Mouse (Mus musculus) neural tube, embryonic 11.5 days (tissue): ENCODE measurements at regions not wholly inside any gene's neighbourhood (a gene's known extent, or its start where the extent isn't known, plus 50 kb on each side); places are given as distances from the start of the nearest gene placed in this dataset.

ENCODE experiments used
- ATAC-seq: fragments of 200-750 bp; cut with Nextera tagmentation; 2 replicates; pipeline ENCODE4 v1.8.0; 2017; ENCODE audit warnings: moderate number of reproducible peaks, mild to moderate bottlenecking, moderate TSS enrichment, moderate library complexity; ENCODE audit not compliant: insufficient read depth, low FRiP score, low TSS enrichment
- DNase-seq: peaks from one replicate; pipeline ENCODE4 v3.0.0-alpha.2; 2015; ENCODE audit warnings: low spot score
- H3K27ac ChIP-seq: fragments of 300-500 bp; sonication (generic); 2 replicates; pipeline ENCODE4 v1.5.1; 2014; ENCODE audit warnings: low read depth, mild to moderate bottlenecking, low read length
- H3K27me3 ChIP-seq: fragments of 300-500 bp; sonication (generic); 2 replicates; pipeline ENCODE4 v1.6.1; 2014; ENCODE audit warnings: mild to moderate bottlenecking, low read length, mixed read lengths; ENCODE audit not compliant: control insufficient read depth, insufficient read depth
- H3K36me3 ChIP-seq: fragments of 300-500 bp; sonication (generic); 2 replicates; pipeline ENCODE4 v1.6.1; 2014; ENCODE audit warnings: mild to moderate bottlenecking, low read length, moderate library complexity, mixed read lengths; ENCODE audit not compliant: control insufficient read depth, insufficient read depth
- H3K4me1 ChIP-seq: fragments of 300-500 bp; sonication (generic); 2 replicates; pipeline ENCODE4 v1.6.1; 2014; ENCODE audit warnings: low read length, mixed read lengths; ENCODE audit not compliant: control insufficient read depth, insufficient read depth
- H3K4me2 ChIP-seq: fragments of 300-500 bp; sonication (generic); 2 replicates; pipeline ENCODE4 v1.6.1; 2014; ENCODE audit warnings: low read depth, mild to moderate bottlenecking, moderate library complexity
- H3K4me3 ChIP-seq: fragments of 300-500 bp; sonication (generic); 2 replicates; pipeline ENCODE4 v1.5.1; 2014; ENCODE audit warnings: low read depth, low read length
- H3K9ac ChIP-seq: fragments of 300-500 bp; sonication (generic); 2 replicates; pipeline ENCODE4 v1.6.1; 2014; ENCODE audit warnings: mild to moderate bottlenecking, low read length
- H3K9me3 ChIP-seq: fragments of 300-500 bp; sonication (generic); 2 replicates; pipeline ENCODE4 v1.6.1; 2016; ENCODE audit warnings: low read length; ENCODE audit not compliant: control insufficient read depth
- WGBS: fragments of 180-500 bp; shearing (Covaris S2); extraction: QIAGEN DNeasy Blood & Tissue Kit; methylation state at CpG from one replicate; pipeline ENCODE4 v1.1.7; 2014; 5-methylcytosine and 5-hydroxymethylcytosine counted together

DNA sequence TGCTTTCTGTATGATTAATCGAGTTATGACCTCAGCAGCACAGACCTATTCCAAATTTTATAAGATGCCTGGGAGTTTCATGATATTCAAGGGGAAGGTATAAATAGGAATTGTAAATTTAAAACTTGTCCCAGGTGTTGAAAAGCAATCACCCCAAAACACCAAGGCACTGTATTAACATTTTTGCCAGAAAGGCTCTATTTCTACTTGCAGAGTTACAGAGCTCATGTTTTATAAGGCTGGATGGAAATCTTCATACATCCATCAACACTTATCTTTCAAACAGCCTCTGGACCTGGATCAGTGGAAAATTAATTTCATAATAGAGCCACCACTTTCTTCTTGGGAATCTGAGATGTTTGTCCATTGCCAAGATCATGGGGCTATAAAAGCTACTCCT, 96.6 kb downstream of the Rab11fip2 start:
- no peaks in the 10 kb centered on the region for H3K9me3 ChIP-seq
- no peak overlapping the region for H3K4me3 ChIP-seq
- DNase-seq: no peak
- H3K9ac ChIP-seq: no peak overlapping the region
- no peaks in the 10 kb centered on the region for H3K27me3 ChIP-seq
- no peak overlapping the region for H3K27ac ChIP-seq
- H3K4me2 ChIP-seq: no peak overlapping the region
- ATAC-seq: no peak
- H3K36me3 ChIP-seq: no peaks in the 10 kb centered on the region
- H3K4me1 ChIP-seq: no peaks in the 10 kb centered on the region
- 92% methylated on average over 1 of the region's 1 CpGs for whole genome bisulfite sequencing

- Histone ChIP-seq H3K4me1 (no peaks in the 10 kb centered on the region), H3K4me2 (no peak overlapping the region), H3K9ac (no peak overlapping the region), H3K36me3 (no peaks in the 10 kb centered on the region), H3K9me3 (no peaks in the 10 kb centered on the region), H3K27ac (no peak overlapping the region), H3K27me3 (no peaks in the 10 kb centered on the region), H3K4me3 (no peak overlapping the region)
- 68% methylated on average over 5 of the region's 5 CpGs for WGBS
- ATAC-seq: no peak
- no peak for DNase-seq
Measured at GRCm38 (mm10) chr19:59850696-59851095, 92.8 kb downstream of the Rab11fip2 start.

DNA sequence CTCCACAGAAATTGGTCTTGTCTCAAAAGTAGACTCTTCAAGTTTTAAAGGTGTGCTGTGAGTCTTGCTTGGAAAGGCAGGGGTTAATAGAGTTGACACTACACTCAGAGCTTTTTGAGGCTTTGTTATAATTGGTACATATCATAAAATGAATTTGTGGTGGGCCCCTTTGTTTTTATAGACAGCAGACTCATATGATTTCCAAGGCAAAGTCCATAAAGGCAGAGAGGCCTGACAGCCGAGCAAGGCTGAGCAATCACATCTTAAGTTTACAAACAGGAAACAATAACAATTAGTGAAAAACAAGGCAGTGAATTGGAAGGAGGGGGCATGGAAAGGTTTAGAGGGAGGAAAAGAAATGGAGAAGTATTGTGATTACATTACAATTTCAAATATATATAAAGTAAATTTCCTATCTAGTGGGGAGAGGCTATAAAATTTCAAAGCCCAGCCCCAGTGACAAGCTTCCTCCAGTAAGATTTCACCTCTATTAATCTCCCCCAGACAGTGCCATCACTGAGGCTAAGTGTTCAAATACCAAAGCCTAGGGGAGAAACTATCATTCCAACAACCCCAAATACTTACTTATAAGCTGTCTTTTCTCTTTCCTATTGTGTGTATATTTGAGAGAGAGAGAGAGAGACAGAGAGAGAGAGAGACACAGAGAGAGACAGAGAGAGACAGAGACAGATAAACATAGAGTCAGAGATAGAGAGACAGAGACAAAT, 91.3 kb downstream of the Rab11fip2 start:
- H3K36me3 ChIP-seq: no peaks in the 10 kb centered on the region
- no peaks in the 10 kb centered on the region for H3K27me3 ChIP-seq
- no peaks in the 10 kb centered on the region for H3K9me3 ChIP-seq
- no peak overlapping the region for H3K4me3 ChIP-seq
- no peak overlapping the region for H3K4me2 ChIP-seq
- no peaks in the 10 kb centered on the region for H3K4me1 ChIP-seq
- H3K9ac ChIP-seq: no peak overlapping the region
- 31% methylated on average over 1 of the region's 1 CpGs for WGBS
- no peak overlapping the region for H3K27ac ChIP-seq
- no peak for ATAC-seq
- DNase-seq: no peak
